Mouse (Mus musculus): ENCODE measurements around the gene Wwox.

The Wwox gene

DNA sequence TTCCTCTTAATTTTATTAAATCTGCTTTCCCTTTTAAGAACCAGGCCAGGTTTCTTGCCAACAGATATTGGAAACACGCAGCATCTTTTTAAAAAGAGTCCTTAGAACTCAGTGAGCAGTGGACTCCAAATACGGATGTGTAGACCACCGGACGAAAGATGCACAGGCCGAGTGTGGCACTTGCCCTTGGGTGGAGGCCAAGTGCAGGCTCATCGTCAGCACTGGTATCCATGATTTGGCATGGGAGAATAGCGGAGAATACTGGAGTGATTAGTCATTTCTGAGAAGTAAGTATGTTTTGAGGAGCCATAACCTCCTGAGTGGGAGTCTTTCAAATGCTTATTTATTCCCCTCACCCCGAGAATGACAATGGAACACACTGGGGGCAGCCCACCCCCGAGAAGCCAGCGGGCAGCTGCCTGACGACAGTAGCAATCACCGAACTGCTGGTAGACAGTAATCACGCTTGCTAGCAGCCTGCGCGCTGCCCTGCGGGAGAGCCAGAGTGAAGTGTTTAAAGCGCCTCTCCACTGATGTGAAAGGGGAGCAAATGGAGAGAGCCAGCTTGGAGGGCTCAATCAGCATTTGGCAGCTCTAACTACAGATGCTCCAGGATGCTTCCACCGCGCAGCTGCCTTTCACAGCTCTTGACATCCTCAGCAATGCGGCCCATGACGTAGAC is 29.2 kb downstream of the Wwox start:
- peak; percentile 84 for DNase-seq (ENCODE audit: inconsistent ontology term)

DNA sequence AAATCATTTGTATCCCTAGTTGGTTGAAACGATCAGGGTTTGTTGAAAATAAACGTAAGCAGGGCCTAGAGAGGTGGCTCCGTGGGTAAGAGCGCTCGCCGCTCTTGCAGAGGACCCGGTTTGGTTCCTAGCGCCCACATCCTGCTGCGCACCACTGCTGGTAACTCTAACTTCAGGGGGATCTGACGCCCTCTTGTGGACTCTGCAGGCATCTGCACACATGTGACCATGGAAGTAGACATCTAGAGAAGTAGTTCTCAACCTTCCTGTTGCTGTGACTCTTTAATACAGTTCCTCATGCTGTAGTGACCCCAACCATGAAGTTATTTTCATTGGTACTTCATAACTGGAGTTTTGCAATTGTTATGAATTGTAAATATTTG is 29.7 kb downstream of the Wwox start:
- DNase-seq (ENCODE audit: inconsistent ontology term): no peak

GRCm38 (mm10) chr8:114473546-114473945 is 34.1 kb downstream of the Wwox start:
- DNase-seq (ENCODE audit: inconsistent ontology term): no peak

GRCm38 (mm10) chr8:114476919-114477318 is 37.5 kb downstream of the Wwox start:
- DNase-seq (ENCODE audit: inconsistent ontology term): no peak

GRCm38 (mm10) chr8:114477790-114478189 is 38.3 kb downstream of the Wwox start:
- DNase-seq (ENCODE audit: inconsistent ontology term): no peak

DNA sequence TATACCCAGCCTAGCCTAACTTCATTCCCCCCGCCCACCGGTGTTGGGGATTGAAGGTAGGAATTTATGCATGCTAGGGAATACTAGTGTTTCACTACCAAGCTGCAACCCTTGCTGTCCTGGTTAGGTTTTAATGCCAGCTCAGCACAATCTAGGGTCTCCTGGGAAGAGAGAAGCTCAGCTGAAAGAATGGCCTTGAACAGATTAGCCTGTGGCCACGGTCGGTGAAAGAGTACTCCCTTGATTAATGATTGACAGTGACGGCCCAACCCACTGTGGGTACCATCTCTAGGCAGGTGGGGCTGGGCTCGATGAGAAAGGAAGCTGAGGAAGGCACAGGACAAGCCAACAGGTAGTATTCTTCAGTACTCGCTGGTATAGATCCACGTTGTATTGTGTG is 40.3 kb downstream of the Wwox start:
- DNase-seq (ENCODE audit: inconsistent ontology term): no peak

GRCm38 (mm10) chr8:114491662-114492160 is 52.3 kb downstream of the Wwox start:
- no peak for DNase-seq (ENCODE audit: inconsistent ontology term)

- peak; percentile 83 for DNase-seq (ENCODE audit: inconsistent ontology term)
Observed at GRCm38 (mm10) chr8:114499448-114500144, 60.1 kb downstream of the Wwox start.

DNA sequence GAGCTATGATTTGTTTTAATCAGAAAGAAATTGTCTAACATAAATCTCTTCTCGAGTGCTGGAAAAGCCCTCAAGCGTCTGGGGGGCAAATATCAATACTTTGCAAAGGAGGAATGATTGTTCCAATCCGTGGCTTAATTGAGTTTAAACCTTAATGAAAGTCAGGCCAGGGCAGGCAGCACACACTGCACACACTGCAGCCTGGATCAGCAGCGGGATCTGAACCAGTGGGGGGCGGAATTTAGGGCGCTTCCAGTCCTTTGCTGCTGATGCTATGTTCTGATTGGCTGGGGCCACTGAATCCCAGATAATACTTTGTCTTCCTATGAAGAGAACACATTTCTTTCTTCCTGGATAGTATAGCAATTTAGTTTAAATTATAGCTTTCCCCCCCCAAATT is 62.5 kb downstream of the Wwox start:
- no peak for DNase-seq (ENCODE audit: inconsistent ontology term)

GRCm38 (mm10) chr8:114503196-114503595 is 63.7 kb downstream of the Wwox start:
- DNase-seq (ENCODE audit: inconsistent ontology term): no peak

- DNase-seq (ENCODE audit: inconsistent ontology term): no peak
Observed at GRCm38 (mm10) chr8:114504889-114505288, 65.4 kb downstream of the Wwox start.

DNA sequence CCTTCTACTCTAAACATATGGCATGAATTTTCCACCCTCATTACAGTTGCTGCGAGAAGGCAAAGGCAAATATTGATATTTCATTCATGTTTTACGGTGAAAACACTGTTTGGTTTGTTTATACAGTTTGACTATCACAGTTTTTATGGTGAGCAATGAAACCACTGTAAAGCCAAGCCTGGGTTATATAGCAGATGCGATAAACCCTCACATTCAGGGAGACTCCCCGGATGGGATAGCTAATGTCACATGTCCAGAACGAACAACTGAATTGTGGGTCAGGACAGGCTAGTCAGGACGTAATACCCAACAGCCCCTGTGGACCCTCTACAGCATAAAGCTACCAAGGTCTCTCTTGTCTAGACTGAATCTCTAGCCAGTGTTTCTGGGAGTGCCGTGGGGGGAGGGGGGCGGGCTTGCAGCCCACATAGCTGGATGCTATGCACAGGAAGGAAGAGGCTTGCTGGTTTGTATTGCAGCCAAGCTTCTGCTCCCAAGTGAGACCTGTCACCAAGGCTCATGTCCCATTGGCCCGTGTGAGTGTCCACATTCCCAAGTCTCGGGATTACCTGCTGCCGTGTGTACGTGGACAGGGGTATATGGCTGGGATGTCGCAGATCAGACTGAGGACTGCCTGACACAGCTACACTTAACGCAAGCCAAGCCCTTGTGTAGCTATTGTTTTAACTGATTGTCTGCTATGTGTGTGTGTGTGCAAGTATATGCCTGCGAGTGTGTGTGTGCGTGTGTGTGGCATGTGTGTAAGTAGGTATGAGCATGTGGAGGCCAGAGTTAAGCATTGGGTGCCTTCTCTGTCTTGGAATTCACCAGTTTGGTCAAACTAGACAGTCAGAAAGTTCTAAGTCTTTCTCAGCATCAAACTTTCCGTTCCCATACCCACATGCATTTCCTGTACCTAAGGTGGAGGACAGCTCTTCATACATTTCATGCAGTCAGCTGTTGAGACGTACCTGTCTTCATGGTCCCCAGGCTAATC is 66.2 kb downstream of the Wwox start:
- no peak for DNase-seq (ENCODE audit: inconsistent ontology term)

GRCm38 (mm10) chr8:114507404-114507803 is 67.9 kb downstream of the Wwox start:
- peak; percentile 83 for DNase-seq (ENCODE audit: inconsistent ontology term)

DNA sequence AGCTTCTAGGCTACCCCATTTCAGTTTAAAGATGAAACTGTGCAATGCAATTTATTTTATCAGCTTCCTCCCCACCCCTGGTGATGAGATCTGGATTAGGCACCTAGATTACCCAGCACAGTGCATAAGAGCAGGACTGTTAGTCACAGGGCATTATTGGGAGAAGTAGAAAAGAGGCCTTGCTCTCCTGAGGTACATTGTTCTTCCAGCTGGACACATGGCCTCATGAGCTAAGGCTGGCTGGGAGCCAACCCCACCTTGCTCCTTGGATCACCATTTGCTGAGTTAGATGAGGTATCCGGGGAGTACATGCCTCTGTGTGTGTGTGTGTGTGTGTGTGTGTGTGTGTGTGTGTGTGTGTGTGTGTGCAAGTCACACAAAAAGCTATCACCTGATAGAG is 70.8 kb downstream of the Wwox start:
- DNase-seq (ENCODE audit: inconsistent ontology term): no peak

DNA sequence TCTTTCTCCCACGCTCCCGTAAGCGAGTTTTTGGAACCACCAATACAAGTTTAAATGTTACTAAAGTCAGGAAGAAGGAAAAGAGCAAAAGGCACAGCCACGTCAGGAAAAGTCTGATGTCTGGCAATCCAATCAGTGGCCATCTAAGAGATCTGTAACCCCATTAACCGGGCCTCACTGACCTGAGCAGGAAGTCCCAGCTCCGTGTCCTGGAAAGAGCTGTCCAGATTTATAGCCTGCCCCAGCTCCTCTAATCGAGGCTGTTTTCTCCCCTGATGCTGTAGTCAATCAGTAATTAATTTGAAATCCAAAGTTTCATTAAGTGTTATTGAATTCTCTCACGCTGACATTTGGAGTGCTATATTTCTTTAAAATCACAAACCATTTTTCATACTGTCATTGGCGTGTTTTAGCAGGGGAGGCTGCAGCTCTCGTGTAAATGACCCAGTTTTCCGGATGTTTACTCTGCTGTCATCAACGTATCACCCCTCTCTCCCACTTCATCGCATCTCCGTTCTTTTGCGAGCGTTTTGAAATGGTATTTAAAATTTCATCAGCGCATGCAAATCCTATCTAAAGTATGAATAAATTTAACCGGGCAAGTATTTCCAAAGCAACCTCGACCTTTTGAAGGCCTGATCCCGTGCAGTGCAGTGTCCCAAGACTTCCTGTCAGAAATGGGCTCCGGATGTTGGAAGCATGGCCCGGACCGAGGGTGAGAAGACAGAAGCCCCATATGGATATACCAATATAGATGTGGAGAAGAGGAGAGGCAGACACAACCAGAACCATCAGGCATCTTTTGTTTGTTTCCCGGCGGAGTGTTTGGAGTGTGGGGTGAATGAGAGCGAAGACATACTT is 72.8 kb downstream of the Wwox start:
- DNase-seq (ENCODE audit: inconsistent ontology term): no peak

DNA sequence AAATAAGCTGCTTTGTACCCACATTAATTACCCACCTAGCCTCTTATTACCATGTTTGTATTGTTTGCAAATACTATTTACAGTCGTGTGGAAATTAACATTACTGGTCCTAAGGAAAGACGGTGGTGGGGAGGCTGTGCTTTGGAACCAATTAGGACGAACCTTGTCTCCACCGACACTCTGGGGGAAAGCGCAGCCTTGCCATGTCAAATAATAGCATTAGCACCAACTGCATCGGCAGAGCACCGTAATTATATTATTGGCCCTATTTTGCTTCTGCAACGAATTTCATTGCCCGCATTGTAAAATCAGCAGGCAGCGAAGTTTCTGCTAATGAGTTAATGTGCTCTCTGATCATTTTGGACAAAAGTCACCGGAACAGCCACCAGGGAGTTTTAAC is 75.2 kb downstream of the Wwox start:
- DNase-seq (ENCODE audit: inconsistent ontology term): no peak

GRCm38 (mm10) chr8:114523061-114523460 is 83.6 kb downstream of the Wwox start:
- DNase-seq (ENCODE audit: inconsistent ontology term): no peak

DNA sequence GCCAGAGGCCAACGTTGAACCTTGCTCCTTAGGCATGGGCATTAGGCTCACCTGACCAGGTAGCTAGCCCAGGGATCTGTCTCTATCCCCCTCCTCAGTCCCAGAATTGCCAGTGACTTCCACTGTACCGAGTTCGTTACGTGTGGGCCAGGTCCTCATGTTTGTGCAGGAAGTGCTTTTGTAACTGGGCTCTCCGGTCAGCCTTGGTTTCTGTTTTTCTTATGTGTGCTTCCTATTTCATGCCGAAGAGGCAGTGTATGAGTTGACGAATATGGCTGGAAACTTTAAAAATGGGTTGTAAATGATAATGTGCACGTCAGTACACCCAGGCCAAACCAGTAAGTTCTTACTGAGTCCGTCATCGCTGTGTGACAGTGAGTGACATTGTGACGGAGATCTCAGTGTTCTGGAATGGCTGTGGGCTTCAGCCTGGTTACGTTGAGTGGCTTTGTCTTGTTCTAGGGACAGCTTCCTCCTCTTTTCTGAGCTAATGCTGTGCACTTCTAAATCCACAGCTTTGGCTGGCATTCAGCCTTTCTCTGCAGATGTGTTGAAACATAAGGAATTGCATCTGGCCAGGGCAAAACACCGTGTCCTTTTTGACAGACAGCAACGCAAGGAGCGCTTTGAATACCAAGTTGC is 87.3 kb downstream of the Wwox start:
- DNase-seq (ENCODE audit: inconsistent ontology term): no peak

- no peak for DNase-seq (ENCODE audit: inconsistent ontology term)
Observed at GRCm38 (mm10) chr8:114527648-114528221, 88.3 kb downstream of the Wwox start.

DNA sequence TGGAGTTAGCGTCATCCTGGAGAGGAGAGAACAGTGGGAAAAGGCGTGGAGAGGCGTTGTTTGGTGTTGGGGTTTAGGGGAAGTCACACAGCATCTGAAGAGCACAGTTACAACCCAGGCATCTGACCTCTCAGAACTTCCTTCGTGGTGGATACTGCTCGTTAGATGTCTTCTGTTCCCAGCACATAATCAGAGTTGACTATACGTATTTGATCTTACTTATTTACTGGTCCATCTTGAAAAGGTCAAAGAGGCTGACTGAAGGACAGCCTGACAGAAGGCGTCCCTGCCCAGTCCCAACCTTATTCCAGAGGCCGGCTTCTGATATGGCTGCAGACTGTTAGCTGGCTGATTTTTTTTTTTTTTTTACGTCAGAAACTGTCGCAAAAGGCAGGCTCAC is 90.1 kb downstream of the Wwox start:
- no peak for DNase-seq (ENCODE audit: inconsistent ontology term)
